Mouse (Mus musculus) heart, postnatal 36 days (tissue): ENCODE data around the gene Fcrlb. TPM values are rescaled to one million over a fixed set of nuclear protein-coding genes. Genes with fewer than 3 reads are reported as not detected.

ENCODE experiments used
- DNase-seq, 2 experiments: peaks; one replicate each; pipeline ENCODE4 v3.0.0; 2021 to 2022
- intact Hi-C: fragments of 180-260 bp; cut with DNase I; formaldehyde crosslinking; loops from one replicate; pipeline ENCODE4 v1.15.1; 2025
- total RNA-seq, 2 experiments: library from RNA; stranded (reverse); gene quantifications; 2 replicates each; pipeline ENCODE4 v1.2.3; 2021

Gene Fcrlb
- total RNA-seq, 2 experiments from 2014 or later: not detected

- DNase-seq: no peak
- intact Hi-C loops: no loop called here
These were observed 40.8 kb downstream of the Fcrlb start for GRCm38 (mm10) chr1:170871961-170872360.

GRCm38 (mm10) chr1:170871402-170871801 is 41.3 kb downstream of the Fcrlb start:
- no peak for DNase-seq
- intact Hi-C loops: no loop called here

GRCm38 (mm10) chr1:170868905-170869283 is 43.8 kb downstream of the Fcrlb start:
- no peak for DNase-seq
- intact Hi-C loops: loop anchor here (5.0 kb wide), 1 partner anchor 1337 kb away; the partner anchor contains the start of gene Nuf2

- intact Hi-C loops: loop anchor here (5.0 kb wide), 1 partner anchor 1336 kb away; the partner anchor contains the start of gene Nuf2
- DNase-seq: peak; percentile 70 to 73
These were observed 44.4 kb downstream of the Fcrlb start for GRCm38 (mm10) chr1:170868107-170868904.

GRCm38 (mm10) chr1:170867691-170868105 is 45.0 kb downstream of the Fcrlb start, which contains the start of gene Atf6:
Gene Atf6, minus strand, starts transcription at chr1:170867771.
- intact Hi-C loops: loop anchor here (5.0 kb wide), 1 partner anchor 1335 kb away; the partner anchor contains the start of gene Nuf2
- peak; percentile 97 for DNase-seq

- DNase-seq: no peak
- intact Hi-C loops: loop anchor here (5.0 kb wide), 1 partner anchor 1335 kb away; the partner anchor contains the start of gene Nuf2
These were observed 45.6 kb downstream of the Fcrlb start for GRCm38 (mm10) chr1:170866992-170867690.

GRCm38 (mm10) chr1:170865406-170865805 is 47.3 kb downstream of the Fcrlb start:
- intact Hi-C loops: loop anchor here (5.0 kb wide), 1 partner anchor 1333 kb away; the partner anchor contains the start of gene Nuf2
- DNase-seq: no peak

- no peak for DNase-seq
- intact Hi-C loops: loop anchor here (5.0 kb wide), 1 partner anchor 1332 kb away; the partner anchor contains the start of gene Nuf2
These were observed 48.0 kb downstream of the Fcrlb start for GRCm38 (mm10) chr1:170864754-170865153.

GRCm38 (mm10) chr1:170864234-170864633 is 48.5 kb downstream of the Fcrlb start:
- DNase-seq: no peak
- intact Hi-C loops: no loop called here

- intact Hi-C loops: no loop called here
- DNase-seq: no peak
These were observed 49.7 kb downstream of the Fcrlb start for GRCm38 (mm10) chr1:170863033-170863432.

- intact Hi-C loops: no loop called here
- DNase-seq: no peak
These were observed 50.4 kb downstream of the Fcrlb start for GRCm38 (mm10) chr1:170862435-170862717.

- intact Hi-C loops: no loop called here
- DNase-seq: no peak
These were observed 50.9 kb downstream of the Fcrlb start for GRCm38 (mm10) chr1:170861671-170862434.

GRCm38 (mm10) chr1:170858872-170859271 is 53.9 kb downstream of the Fcrlb start:
- intact Hi-C loops: no loop called here
- DNase-seq: no peak

- intact Hi-C loops: no loop called here
These were observed 55.4 kb downstream of the Fcrlb start for GRCm38 (mm10) chr1:170857369-170857768.

More at GRCm38 (mm10) chr1:170857369-170857768, 55.4 kb downstream of the Fcrlb start:
- no peak for DNase-seq

Other genes starting within 250 kb of the Fcrlb start
- gene Atf6, start 45.2 kb downstream of the Fcrlb start, total RNA-seq: 10 to 100 TPM; 63.2 to 71.4 TPM
- under 1 TPM; 0.33 to 0.39 TPM for gene Gm26620, start 27.9 kb downstream of the Fcrlb start, total RNA-seq
- gene Dusp12, start 27.4 kb downstream of the Fcrlb start, total RNA-seq: 1 to 10 TPM; 8.6 to 9.8 TPM
- under 1 TPM in 1 of 2 experiments, not detected in 1; 0.56 TPM for gene Fcrla, start 14.6 kb upstream of the Fcrlb start, total RNA-seq
- gene Fcgr2b, start 63.6 kb upstream of the Fcrlb start, total RNA-seq: 10 to 100 TPM in 1 of 2 experiments, 1 to 10 TPM in 1; 7.3 to 10.0 TPM
- under 1 TPM in 1 of 2 experiments, not detected in 1; 0.76 TPM for gene Fcgr4, start 106.0 kb upstream of the Fcrlb start, total RNA-seq
- 10 to 100 TPM; 13.7 to 18.6 TPM for gene Fcgr3, start 152.0 kb upstream of the Fcrlb start, total RNA-seq
- gene Cfap126, start 201.0 kb upstream of the Fcrlb start, total RNA-seq: 1 to 10 TPM in 1 of 2 experiments, under 1 TPM in 1; 0.69 to 1.2 TPM
- 1,000 to 10,000 TPM; 1,165 to 1,188 TPM for gene Sdhc, start 237.7 kb upstream of the Fcrlb start, total RNA-seq
- gene Mpz, start 237.8 kb upstream of the Fcrlb start, total RNA-seq: under 1 TPM in 1 of 2 experiments, not detected in 1; 0.44 TPM